8 mouse cellular contexts compared by ENCODE assay signal in the genomic region with DNA sequence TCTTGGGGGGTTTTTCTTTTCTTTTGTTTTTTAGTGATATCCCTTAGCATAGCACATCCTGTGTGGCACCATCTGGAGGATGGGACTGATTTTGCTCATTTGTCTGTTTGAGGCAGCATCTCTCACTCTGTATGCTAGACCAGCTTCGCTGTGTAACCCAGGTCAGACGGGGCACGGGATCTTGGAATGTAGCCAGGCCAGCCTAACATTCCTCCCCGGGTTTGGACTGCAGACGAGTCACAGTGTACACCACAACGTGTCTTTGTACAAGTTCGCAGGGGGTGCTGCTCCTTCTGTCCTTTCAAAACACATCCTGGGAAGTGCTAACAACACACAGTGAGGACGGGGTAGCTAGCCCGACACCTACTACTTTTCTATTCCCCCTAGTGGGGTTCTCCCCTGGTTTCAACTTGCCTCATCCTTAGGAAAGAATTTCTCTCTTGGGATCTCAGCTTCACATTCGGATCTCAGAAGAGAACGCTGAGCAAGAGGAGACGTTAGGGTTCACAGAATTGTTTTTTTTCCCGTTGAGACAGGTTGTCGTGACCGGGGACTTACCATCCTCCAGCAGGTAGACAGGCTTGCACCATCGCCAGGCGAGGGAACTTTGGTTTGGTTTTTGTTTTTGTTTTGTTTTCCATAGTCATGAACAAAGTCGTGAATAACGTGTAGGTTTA. TPM values are rescaled to one million over a fixed set of nuclear protein-coding genes. Genes with fewer than 3 reads are reported as not detected.
DNase-seq lines count a peak whose midpoint lies in the region; ATAC-seq and TF ChIP-seq lines count a peak whose summit lies in the region.

No protein-coding gene starts in this region.

- peak; percentile 36 for DNase-seq in right cerebral cortex, postnatal 4 days
- no peak for DNase-seq in right cerebral cortex, postnatal 36 days (ENCODE audit: low spot score in 2 of 2)
- DNase-seq in adrenal gland, adult 2 months = peak; percentile 65
- DNase-seq in forebrain, embryonic 14.5 days (ENCODE audit: low spot score) = peak; percentile 55
- peak; percentile 78 for DNase-seq in lung, embryonic 14.5 days
- peak; percentile 28 to 72 for DNase-seq in spleen, postnatal 4 days (ENCODE audit: low spot score in 2 of 2)
- DNase-seq in left cerebral cortex, adult 8-10 months (ENCODE audit: low spot score in 2 of 2) = no peak

- H3K27me3 ChIP-seq in forebrain, embryonic 14.5 days (replicated peaks; ENCODE audit: control insufficient read depth, insufficient read depth, low read length) = no peaks in the 10 kb centered on the region
- H3K27me3 ChIP-seq in intestine, postnatal 0 days (replicated peaks; ENCODE audit: control insufficient read depth, insufficient read depth, low read length) = no peaks in the 10 kb centered on the region
- no peaks in the 10 kb centered on the region for H3K27me3 ChIP-seq in lung, embryonic 14.5 days (ENCODE audit: insufficient read depth, low read length)

- H3K27ac ChIP-seq in forebrain, embryonic 14.5 days (ENCODE audit: low read depth, low read length) = peak overlapping the region; percentile 93
- peak overlapping the region; percentile 97 for H3K27ac ChIP-seq in intestine, postnatal 0 days (ENCODE audit: low read depth, low read length)
- H3K27ac ChIP-seq in lung, embryonic 14.5 days (ENCODE audit: low read depth) = peak overlapping the region; percentile 97

- H3K4me1 ChIP-seq in forebrain, embryonic 14.5 days (ENCODE audit: control insufficient read depth, insufficient read depth, low read length) = peaks cover 12% of the 10 kb centered on the region
- 0 out of 2 replicates have a peak, but pooled peaks cover 9% of the 10 kb centered on the region for H3K4me1 ChIP-seq in intestine, postnatal 0 days (replicated peaks; ENCODE audit: control insufficient read depth, insufficient read depth, low read length)
- peaks cover 8% of the 10 kb centered on the region; the same call in 1 of the 2 replicates for H3K4me1 ChIP-seq in lung, embryonic 14.5 days (ENCODE audit: insufficient read depth)

- peaks cover 39% of the 10 kb centered on the region for H3K36me3 ChIP-seq in forebrain, embryonic 14.5 days (ENCODE audit: control insufficient read depth, insufficient read depth, low read length)
- peaks cover 7% of the 10 kb centered on the region; the same call in 1 of the 2 replicates for H3K36me3 ChIP-seq in intestine, postnatal 0 days (ENCODE audit: control insufficient read depth, insufficient read depth)
- H3K36me3 ChIP-seq in lung, embryonic 14.5 days (ENCODE audit: insufficient read depth) = peaks cover 39% of the 10 kb centered on the region

- 0 out of 2 replicates have a peak, but pooled peaks have one; percentile 29 for TF ChIP-seq CTCF in intestine, postnatal 0 days (IDR thresholded peaks at IDR 0.05; ENCODE audit: low read depth)
- 0 out of 2 replicates have a peak, but pooled peaks have one; percentile 5 for TF ChIP-seq CTCF in lung, embryonic 14.5 days (IDR thresholded peaks at IDR 0.05; ENCODE audit: low read depth)

- ATAC-seq in forebrain, embryonic 14.5 days = peak; percentile 8
- peak; percentile 13; the same call in 1 of the 2 replicates for ATAC-seq in intestine, postnatal 0 days
- ATAC-seq in lung, embryonic 14.5 days (ENCODE audit: insufficient read depth) = peak; percentile 12; the same call in 1 of the 2 replicates

- 1% methylated on average over 19 of the region's 19 CpGs for WGBS in forebrain, embryonic 14.5 days
- 1% methylated on average over 19 of the region's 19 CpGs for WGBS in intestine, postnatal 0 days
- under 1% methylated on average over 19 of the region's 19 CpGs for WGBS in lung, embryonic 14.5 days

- peak overlapping the region; percentile 73 for H3K4me2 ChIP-seq in forebrain, embryonic 14.5 days (ENCODE audit: low read length)
- H3K4me2 ChIP-seq in intestine, postnatal 0 days (replicated peaks; ENCODE audit: low read depth) = peak overlapping the region; percentile 80
- H3K4me2 ChIP-seq in lung, embryonic 14.5 days = peak overlapping the region; percentile 84

- H3K4me3 ChIP-seq in forebrain, embryonic 14.5 days (ENCODE audit: low read depth, low read length) = peak overlapping the region; percentile 99
- peak overlapping the region; percentile 97 for H3K4me3 ChIP-seq in intestine, postnatal 0 days (ENCODE audit: low read depth, low read length)
- peak overlapping the region; percentile 100 for H3K4me3 ChIP-seq in lung, embryonic 14.5 days (ENCODE audit: low read depth, low read length)

- H3K9ac ChIP-seq in forebrain, embryonic 14.5 days (ENCODE audit: low read length) = peak overlapping the region; percentile 97
- H3K9ac ChIP-seq in intestine, postnatal 0 days (ENCODE audit: low read depth, low read length) = peak overlapping the region; percentile 96
- H3K9ac ChIP-seq in lung, embryonic 14.5 days = peak overlapping the region; percentile 87

- H3K9me3 ChIP-seq in forebrain, embryonic 14.5 days (replicated peaks; ENCODE audit: control insufficient read depth, low read length) = no peaks in the 10 kb centered on the region
- no peaks in the 10 kb centered on the region for H3K9me3 ChIP-seq in intestine, postnatal 0 days (ENCODE audit: control insufficient read depth)
- no peaks in the 10 kb centered on the region for H3K9me3 ChIP-seq in lung, embryonic 14.5 days (ENCODE audit: low read depth, low read length)

RNA-seq across cellular contexts. Expression of a gene that starts 0.7 kb away (rescaled TPM):
- total RNA-seq in adrenal gland, adult 2 months (2021) = 100 to 1,000 TPM; 285 to 311 TPM
- polyA plus RNA-seq in adrenal gland, adult 2 months (2012; rRNA removed) = 324 and 358 TPM in 2 replicates
- 163 and 174 TPM in 2 replicates for polyA plus RNA-seq in forebrain, embryonic 14.5 days (2014; fragmentation: Nextera tagmentation; extraction: Ambion mirVana)
- 272 and 279 TPM in 2 replicates for polyA plus RNA-seq in intestine, postnatal 0 days (2015; fragmentation: Nextera tagmentation; extraction: Ambion mirVana)
- 194 and 210 TPM in 2 replicates for polyA plus RNA-seq in lung, embryonic 14.5 days (2014; fragmentation: Nextera tagmentation; extraction: Ambion mirVana)
- 10 to 100 TPM; 75.3 to 83.0 (median 79.6) TPM for total RNA-seq in left cerebral cortex, adult 8-10 months (2022)

RNA-seq across cellular contexts. Expression of a gene that starts 4.4 kb away (rescaled TPM):
- 1 to 10 TPM; 2.5 to 3.4 TPM for total RNA-seq in adrenal gland, adult 2 months (2021)
- 0.68 and 0.98 TPM in 2 replicates for polyA plus RNA-seq in adrenal gland, adult 2 months (2012; rRNA removed)
- 2.7 and 4.7 TPM in 2 replicates for polyA plus RNA-seq in forebrain, embryonic 14.5 days (2014; fragmentation: Nextera tagmentation; extraction: Ambion mirVana)
- 1.3 and 1.8 TPM in 2 replicates for polyA plus RNA-seq in intestine, postnatal 0 days (2015; fragmentation: Nextera tagmentation; extraction: Ambion mirVana)
- 5.7 and 7.2 TPM in 2 replicates for polyA plus RNA-seq in lung, embryonic 14.5 days (2014; fragmentation: Nextera tagmentation; extraction: Ambion mirVana)
- total RNA-seq in left cerebral cortex, adult 8-10 months (2022) = 1 to 10 TPM; 2.4 to 3.6 (median 2.8) TPM

RNA-seq across cellular contexts. Expression of a gene that starts 22.4 kb away (rescaled TPM):
- 1 to 10 TPM; 1.8 to 4.3 TPM for total RNA-seq in adrenal gland, adult 2 months (2021)
- polyA plus RNA-seq in adrenal gland, adult 2 months (2012; rRNA removed) = 5.5 and 8.5 TPM in 2 replicates
- polyA plus RNA-seq in forebrain, embryonic 14.5 days (2014; fragmentation: Nextera tagmentation; extraction: Ambion mirVana) = 45.1 and 48.0 TPM in 2 replicates
- 6.4 and 7.0 TPM in 2 replicates for polyA plus RNA-seq in intestine, postnatal 0 days (2015; fragmentation: Nextera tagmentation; extraction: Ambion mirVana)
- polyA plus RNA-seq in lung, embryonic 14.5 days (2014; fragmentation: Nextera tagmentation; extraction: Ambion mirVana) = 69.1 and 75.1 TPM in 2 replicates
- 1 to 10 TPM in 2 of 4 experiments, under 1 TPM in 2; 0.55 to 1.1 (median 0.84) TPM for total RNA-seq in left cerebral cortex, adult 8-10 months (2022)

RNA-seq across cellular contexts. Expression of a gene that starts 24.8 kb away (rescaled TPM):
- not detected for total RNA-seq in adrenal gland, adult 2 months (2021)
- polyA plus RNA-seq in adrenal gland, adult 2 months (2012; rRNA removed) = 0.09 and 0.15 TPM in 2 replicates
- polyA plus RNA-seq in forebrain, embryonic 14.5 days (2014; fragmentation: Nextera tagmentation; extraction: Ambion mirVana) = 0.09 and 0.11 TPM in 2 replicates
- 0.29 and 0.40 TPM in 2 replicates for polyA plus RNA-seq in intestine, postnatal 0 days (2015; fragmentation: Nextera tagmentation; extraction: Ambion mirVana)
- polyA plus RNA-seq in lung, embryonic 14.5 days (2014; fragmentation: Nextera tagmentation; extraction: Ambion mirVana) = 0.21 and 0.50 TPM in 2 replicates
- total RNA-seq in left cerebral cortex, adult 8-10 months (2022) = under 1 TPM; 0.26 to 0.68 (median 0.30) TPM

Comparison
In these comparisons a context has a peak if more than half of its experiments do, and no peak if none do; other contexts are left out.
1. DNase-seq: peak in right cerebral cortex, postnatal 4 days (single experiment), adrenal gland, adult 2 months (single experiment), forebrain, embryonic 14.5 days (single experiment), lung, embryonic 14.5 days (single experiment) and spleen, postnatal 4 days (2 of 2); none in right cerebral cortex, postnatal 36 days (0 of 2) and left cerebral cortex, adult 8-10 months (0 of 2).
2. Peak in every context shown above with its lines, with median percentiles within 50 percentile points of each other: ATAC-seq, H3K27ac ChIP-seq, H3K4me2 ChIP-seq, H3K4me3 ChIP-seq and H3K9ac ChIP-seq.